Mouse (Mus musculus): Measurements from ENCODE around the gene Vwf.

The Vwf gene

DNA sequence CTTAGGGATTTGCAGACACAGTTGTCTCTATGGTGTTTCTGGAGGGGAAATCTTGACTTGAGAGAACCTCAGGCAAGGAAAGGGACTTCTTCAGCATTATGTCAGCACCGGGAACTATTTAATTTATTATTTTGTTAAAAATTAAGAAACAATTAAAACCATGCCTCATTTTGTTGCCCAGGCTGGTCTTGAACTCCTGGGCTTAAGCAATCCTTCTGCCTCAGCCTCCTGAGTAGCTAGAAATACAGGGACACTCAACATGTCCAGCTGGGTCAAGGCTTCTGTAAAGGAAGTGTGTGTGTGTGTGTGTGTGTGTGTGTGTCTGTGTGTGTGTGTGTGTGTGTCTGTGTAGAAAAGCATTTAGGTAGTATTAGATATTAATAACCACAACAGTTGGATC, 71.3 kb downstream of the Vwf start:
- CTCF ChIA-PET, result no interaction called here

DNA sequence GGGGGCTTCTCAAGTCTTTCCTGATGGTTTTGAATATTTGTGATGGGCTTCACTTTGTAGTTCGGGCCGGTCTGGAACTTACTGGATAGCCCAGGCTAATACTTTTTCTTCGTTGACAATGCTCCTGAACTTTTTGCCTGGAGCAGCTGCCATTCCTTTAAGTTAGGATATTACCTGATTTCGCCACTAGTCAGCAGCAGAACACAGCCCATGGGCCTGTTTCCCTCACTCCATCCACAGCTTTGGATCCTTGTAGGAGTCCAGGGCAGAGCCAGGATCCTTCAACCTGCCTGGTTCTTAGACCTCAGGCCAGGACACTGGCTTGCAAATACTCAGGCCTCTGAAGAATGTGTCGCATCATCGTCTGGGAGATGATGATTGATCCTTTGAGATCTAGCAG, 74.2 kb downstream of the Vwf start:
- CTCF ChIA-PET, result interaction anchor here (0.8 to 1.6 kb wide), 2 partner anchors 9 to 15 kb away, joined by 3 to 4 read pairs; no protein-coding TSS in a partner anchor

DNA sequence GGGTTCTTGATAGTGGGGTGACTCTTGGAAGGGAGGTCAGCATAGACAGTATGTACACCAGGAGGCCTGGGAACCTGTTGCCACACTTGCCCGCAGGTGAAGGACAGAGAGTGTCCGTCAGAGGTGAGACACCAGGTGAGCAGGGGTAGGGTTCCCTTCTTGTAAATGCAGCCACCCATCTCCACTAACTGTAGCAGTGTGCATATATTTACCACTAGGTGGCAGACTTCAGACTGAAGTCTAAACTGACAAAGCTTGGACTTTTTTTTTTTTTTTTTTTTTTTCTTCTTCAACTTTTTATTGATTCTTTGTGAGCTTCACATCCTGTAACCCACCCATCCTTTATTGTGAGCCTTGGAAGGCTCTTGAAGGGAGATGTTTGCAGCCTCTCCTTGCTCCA, 75.9 kb downstream of the Vwf start:
- CTCF ChIA-PET, result interaction anchor here (0.6 to 1.6 kb wide), 4 partner anchors 16 to 1643 kb away, joined by 3 to 9 read pairs (median 4); no protein-coding TSS in a partner anchor

DNA sequence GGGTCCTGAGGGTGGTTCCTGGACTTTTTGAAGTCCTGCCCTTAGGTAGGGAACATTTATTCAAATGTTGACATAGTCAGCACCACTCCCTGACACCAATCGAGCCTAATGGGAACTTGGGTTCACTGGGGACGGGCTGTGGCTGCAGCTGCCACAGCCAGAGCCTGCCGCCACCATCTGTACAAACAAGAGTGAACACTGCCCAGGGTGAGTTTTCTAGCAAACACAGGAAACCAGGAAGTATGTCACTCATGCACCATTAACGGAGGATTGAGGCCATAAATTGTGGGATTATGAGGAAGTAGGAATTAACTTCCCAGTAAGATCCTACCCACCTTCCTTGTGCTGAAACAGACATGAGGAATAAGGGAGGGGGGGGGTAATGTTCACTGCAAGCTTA, 93.9 kb downstream of the Vwf start:
- CTCF ChIA-PET, result no interaction called here

DNA sequence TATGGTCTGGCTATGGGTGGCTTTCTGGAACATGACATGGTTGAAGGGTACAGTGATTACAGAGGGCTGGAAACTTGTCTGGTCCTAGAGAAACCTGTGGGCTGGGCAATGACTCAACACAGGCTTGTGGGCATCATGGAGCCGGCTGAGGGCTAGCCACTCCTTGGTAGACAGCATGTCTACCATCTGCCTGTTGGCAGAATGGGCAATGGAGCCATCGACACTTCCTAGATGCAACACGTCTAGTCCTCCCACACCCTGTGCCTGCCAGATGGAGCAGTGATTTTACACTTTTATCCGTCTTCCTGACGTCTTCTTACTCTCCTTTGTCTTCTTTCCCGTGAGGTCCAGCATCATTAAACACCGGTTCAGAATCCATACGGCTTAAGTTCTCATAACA, 94.6 kb downstream of the Vwf start:
- CTCF ChIA-PET, result no interaction called here

DNA sequence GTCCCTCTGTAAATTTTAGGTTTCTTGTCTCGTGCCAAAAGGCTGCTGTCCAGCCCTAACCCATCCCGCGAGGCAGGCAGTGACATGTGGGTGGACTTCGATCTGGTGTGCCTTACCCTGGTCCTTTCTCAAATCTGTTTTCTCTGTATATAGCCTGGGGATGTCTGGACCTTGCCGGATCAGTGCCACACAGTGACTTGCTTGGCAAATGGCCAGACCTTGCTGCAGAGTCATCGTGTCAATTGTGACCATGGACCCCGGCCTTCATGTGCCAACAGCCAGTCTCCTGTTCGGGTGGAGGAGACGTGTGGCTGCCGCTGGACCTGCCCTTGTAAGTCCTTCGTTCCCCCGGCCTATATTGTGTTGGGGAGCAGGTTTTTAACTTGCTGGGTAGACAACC, 102.4 kb downstream of the Vwf start:
- CTCF ChIA-PET, result no interaction called here

DNA sequence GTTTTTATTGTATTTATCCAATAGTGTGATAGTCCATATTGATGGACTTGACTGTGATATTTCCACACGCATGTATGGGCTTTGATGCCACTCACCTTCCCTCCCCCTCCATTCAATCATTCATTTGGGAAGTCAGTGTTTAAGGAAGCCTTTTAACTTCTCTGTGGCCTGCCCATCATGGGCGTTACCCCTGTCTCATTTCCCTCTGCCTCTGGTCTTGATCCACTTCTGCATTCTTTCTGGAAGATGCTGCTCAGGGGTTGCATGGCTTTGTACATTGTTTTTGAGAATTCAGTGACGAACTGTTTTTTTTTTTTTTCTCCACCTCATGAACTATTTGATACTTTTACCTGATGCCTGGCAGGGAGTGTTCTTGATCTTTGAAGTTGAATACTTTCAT, 104.8 kb downstream of the Vwf start:
- CTCF ChIA-PET, result no interaction called here

DNA sequence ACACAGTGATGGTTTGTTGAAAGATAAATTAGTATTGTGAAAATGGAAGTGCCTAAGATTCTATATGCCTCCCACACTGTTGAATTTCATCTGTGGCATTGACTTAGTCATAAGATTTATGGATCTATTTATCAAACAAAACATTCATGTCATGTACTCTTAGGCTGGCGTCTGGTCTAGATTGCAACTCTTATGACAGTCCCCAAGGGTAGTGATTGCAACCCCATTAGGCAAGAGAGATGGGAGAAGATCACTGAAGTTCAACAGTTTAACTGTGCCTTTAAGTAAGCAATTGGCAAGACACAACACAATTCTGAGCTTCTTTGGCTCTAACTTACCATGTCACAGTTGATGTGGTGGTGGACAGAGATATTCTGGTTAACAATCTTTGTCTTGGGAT, 106.8 kb downstream of the Vwf start:
- CTCF ChIA-PET, result no interaction called here

DNA sequence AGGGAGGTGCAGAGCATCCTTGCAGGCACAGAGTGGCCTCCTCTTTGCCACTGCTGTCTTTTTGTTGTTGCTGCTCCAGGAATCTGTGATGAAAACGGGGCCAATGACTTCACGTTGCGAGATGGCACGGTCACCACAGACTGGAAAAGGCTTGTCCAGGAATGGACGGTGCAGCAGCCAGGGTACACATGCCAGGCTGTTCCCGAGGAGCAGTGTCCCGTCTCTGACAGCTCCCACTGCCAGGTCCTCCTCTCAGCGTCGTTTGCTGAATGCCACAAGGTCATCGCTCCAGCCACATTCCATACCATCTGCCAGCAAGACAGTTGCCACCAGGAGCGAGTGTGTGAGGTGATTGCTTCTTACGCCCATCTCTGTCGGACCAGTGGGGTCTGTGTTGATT, 110.3 kb downstream of the Vwf start:
- CTCF ChIA-PET, result no interaction called here

DNA sequence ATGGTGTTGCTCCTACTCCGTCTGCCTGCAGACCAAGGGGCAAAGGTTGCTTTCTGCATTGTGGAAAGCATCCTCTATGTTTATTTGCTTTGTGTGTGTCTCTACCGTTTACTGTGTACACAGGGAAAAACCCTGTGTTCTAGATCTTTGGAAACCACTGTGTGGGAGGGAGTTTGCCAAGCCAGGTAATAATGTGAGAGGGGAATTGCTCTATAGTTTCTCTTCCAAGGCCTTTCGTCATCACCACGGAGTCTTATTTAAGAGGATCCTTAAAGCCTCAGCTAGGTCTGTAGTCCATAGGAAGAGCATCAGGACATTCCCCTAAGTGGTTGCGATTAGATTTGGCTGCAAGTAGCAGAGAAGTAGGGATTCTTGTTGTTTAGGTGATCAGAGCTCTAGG, 111.4 kb downstream of the Vwf start:
- CTCF ChIA-PET, result no interaction called here

DNA sequence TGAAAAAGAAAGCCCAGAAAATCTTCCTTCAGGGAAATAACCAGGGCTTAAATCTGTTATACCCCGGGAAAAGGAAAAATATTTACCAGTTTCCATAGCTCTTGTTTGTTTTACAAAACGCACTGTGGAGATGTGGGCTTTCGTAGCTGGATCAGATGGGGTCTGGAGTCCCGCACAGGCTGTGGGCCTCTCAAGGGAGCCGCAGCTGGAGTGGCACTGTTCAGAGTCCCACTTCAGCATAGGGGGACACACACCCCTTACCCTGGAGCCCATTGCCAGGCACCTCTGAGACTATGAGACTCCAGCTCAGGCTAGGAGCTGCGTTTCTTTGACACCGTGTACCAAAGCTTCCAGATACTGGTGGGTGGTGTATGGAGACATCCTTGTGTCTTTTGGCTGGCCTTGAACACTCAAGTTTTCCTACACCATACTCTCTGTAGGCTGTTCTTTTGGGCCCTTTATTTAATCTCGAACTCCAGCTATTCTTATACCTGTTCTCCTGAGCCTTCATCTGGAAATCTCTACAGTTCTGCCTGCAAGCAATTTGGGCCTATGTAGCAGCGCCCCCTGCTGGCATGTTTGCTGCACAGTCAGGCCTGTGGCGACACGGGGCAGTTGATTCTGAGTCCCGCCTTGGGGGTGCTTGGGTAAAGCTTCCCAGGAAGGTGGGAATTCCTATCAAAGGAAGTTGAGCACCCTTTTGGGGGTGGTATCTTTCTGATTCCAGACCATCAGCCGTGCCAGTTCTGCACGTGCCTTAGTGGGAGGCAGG, 114.7 kb downstream of the Vwf start:
- CTCF ChIA-PET, result interaction anchor here (0.9 to 1.3 kb wide), 2 partner anchors 38 to 148 kb away, joined by 3 to 10 read pairs; no protein-coding TSS in a partner anchor

DNA sequence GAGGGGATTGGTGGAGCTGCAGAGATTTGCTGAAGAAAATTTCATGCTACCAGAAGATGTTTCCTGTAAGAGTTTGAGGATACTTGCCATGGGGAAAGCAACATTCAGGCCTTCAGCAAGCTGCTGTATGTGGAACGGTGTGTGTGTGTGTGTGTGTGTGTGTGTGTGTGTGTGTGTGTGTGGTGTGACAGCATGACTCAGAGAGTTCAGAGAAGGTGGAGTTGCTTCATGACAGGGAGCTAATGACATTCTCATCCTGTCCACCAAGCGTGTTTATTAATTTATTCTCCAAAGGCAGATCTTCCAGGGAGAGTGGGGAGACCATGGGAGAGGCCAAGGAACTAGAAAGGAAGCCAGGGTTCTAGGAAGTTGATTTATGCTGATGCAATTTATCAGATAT, 117.3 kb downstream of the Vwf start:
- CTCF ChIA-PET, result no interaction called here

DNA sequence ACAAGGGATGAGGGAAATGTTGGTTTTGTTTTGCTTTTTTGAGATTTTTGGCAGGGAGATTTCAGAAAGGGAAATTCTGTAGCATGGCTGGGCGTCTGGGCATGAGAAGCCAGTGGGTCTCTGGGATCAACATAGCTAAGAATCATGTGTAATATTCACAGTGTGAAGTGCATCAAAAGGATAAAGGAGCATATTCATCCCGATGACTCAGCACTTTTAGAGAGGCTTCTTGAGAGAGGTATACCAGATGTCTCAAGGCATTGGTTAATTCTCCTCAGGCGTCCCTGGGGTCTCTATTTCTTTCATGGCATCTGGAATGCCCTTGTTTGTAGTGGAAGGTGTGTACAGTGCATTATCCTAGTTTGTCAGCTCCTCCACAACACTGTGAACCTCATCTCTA, 125.3 kb downstream of the Vwf start:
- CTCF ChIA-PET, result interaction anchor here (0.6 kb wide), 1 partner anchor 246 kb away, joined by 4 read pairs; no protein-coding TSS in a partner anchor

DNA sequence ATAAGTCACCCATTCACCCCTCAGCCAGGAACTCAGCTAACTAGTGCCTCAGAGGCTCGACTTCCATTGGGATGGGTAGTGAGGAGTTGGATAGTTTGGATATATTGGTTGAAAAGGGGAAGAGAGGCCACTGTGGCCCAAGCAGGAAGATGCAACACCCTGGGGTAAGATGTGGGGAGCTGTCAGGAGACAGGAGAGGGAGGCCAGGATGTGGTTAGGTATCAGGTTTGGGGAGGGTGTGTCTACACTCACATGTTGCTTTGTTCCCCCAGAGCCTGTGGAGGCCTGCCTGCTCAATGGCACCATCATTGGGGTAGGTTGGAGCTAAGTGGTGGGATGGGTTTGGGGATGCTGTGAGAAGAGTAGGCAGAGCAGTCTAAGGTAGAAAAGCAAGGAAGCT, 131.9 kb downstream of the Vwf start:
- CTCF ChIA-PET, result no interaction called here

DNA sequence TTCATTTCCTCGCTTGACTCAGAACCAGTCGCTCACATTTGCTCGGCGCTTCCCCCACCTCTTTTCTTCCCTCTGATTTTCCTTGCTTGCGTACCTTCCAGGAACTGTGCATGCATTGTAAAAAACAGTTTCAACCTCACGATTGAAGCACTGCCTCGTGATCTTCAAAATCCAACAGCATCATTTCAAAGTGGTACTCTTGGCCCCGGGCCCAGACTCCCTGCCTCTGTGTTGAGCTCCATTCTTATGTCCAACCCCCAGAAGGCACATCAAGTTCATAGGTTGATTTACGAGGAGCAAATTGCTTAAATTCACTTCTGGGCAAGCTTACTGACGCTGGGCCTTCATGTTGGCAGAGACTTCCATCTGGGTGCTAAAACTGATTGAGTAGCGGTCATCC, 134.0 kb downstream of the Vwf start:
- CTCF ChIA-PET, result no interaction called here

DNA sequence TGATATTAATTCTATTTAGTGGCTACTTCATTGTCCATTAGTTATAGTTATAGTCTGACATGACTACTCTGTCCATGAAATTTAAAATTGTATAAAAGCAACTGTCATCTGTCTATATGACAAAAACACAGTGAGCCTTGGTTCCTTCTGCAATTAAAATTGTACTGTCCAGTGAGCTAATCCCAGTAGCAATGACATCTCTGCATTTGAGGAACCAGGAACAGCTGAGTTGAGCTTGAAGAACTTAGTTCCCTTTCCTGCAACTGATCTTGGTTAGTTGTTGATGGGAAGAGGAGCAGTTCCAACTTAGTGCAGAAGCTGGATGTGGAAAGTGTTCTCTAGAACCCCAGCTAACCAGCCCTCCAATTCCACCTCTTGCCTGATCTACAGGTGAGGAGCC, 138.8 kb downstream of the Vwf start:
- CTCF ChIA-PET, result no interaction called here

DNA sequence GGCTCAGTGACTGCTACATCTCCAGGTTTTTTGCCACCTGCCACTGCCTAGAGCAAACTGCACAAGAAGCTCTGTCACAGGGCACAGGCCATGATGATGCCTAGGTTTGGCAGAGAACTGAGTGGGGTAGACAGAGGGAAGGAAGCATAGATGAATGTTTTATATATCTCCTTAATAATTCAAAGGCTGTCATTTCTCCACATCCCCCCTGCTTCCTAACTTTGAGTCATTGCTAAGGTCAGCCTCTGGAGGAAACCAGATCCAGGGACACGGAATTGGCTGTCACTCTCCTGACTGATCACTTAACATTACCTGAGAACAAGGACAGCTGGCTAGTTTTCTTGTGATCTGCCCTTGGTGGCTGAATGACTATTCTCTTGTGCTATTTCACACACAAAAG, 141.4 kb downstream of the Vwf start:
- CTCF ChIA-PET, result no interaction called here

DNA sequence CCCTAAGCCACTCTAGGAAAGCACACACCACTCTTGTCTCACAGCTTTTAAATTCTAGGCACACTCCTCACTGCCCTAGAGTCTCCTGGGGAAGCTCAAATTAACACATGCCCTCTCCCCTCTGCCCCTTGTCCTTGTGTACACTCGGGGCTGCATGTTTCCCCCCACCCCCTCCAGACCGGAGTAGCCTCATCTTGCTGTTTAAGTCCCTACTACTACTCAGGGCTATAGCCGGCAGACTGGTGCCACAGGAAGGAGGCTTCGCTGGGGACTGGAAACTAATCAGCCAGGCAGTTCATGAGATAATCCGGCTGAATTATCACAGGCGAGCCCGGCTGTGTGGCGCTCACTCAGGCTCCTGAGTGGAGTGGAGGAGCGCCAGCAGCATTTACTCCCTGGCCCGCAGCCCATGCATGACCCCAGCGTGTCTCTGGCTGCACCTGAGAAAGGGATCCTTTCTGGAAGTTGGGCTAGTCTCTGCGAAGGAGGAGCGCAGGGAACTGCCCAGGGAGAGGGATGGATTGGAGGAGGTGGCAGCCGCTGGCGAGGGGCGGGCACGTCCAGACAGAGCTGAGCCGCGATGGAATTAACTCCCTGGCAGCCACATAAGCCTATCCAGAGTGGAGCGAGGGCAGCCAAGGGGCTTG, 143.6 kb downstream of the Vwf start, which contains the start of gene Ano2:
Ano2 (plus strand) TSS at position 363 of the 647 bp plus-strand sequence.
- CTCF ChIA-PET, result no interaction called here

DNA sequence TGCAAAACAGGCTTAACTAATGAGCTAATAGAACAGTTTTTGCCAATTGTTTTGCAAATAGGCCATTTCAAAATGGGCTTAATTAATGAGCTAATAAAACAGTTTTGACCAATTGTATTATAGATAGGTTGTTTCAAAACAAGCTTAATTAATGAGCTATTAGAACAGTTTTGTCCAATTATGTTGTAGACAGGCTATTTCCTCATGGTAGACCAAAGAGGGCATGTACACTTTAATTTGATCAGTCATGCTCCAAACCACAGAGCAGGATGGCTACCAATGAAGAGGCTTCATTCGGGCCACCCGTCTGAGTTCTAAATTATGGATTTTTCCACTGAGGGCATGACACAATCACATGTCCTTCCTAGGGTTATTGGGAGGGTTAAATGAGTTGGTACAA, 154.6 kb downstream of the Vwf start:
- CTCF ChIA-PET, result no interaction called here

DNA sequence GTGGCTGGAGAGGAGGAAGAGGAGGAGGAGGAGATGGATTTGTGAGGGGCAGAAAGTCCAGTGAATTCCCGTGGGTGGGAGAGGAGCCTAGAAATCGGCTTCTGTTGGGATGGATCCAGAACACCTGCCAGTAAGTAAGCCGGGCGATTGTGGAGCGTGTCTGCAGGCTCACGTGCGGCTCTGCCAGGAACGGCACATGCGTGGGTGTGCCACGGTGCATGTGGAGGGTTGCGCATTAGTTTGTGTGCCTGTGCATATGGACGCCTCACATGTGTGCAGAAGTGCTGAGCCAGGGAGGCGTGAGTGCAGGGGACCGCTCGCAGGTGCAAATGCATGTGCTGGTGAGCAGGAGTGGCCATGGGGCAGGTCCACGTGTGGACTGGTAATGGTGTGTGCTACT, 164.7 kb downstream of the Vwf start:
- CTCF ChIA-PET, result no interaction called here

DNA sequence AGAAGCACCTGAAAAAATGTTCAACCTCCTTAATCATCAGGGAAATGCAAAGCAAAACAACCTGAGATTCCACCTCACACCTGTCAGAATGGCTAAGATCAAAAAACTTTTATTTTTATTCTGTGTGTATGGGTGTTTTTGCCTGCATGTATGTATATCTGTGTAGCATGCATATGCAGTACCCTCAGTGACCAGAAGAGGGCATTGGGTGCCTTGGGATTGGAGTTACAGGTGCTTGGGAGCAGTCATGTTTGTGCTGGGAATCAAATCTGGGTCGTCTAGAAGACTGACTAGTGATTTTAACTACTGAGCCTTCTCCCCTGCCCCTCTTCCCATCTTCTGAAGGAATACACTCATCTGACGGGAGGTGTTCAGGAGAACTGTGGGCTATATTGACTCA, 179.8 kb downstream of the Vwf start:
- CTCF ChIA-PET, result no interaction called here

DNA sequence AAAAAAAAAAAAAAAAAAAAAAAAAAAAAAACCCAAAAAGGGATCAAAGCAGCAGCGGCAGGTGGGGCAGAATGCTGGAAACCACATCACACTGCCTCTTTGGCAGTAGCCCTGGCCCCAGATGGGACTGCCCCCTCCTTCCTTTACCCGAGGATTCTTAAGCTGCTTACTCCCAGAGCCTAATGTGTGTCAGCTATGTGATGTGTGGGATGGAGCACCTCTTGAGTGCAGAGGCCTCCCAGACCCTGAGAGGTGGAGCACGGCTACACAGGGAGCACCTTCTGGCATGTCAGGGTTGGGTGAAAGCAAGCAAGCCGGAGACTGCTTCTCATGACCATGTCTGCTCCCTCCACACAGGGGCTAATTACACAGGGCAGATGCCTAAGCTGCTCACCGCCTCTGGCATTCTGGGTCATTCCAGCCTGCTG, 180.9 kb downstream of the Vwf start:
- CTCF ChIA-PET, result interaction anchor here (0.6 kb wide), 1 partner anchor 106 kb away, joined by 6 read pairs; no protein-coding TSS in a partner anchor

DNA sequence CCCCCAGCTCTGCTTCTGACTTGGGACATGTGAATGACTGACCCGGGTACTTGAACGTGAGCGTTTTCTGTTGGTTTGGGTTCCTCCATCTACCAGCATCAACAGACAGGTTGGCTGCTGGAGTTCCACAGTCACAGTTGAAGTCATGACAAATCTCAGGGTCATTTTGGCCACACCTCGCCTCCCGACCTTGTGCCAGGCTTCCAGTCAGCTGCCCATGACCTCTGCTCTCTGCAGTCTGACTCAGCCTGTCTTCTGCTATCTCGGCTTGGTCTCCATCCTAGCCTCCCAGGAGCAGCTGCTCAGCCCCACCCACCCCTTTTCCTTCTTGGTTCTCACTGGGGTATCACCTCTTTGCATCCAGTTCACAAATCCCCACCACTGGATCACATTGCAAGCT, 182.9 kb downstream of the Vwf start:
- CTCF ChIA-PET, result no interaction called here
